Mouse (Mus musculus): ENCODE results near the gene Zc3h18.

GRCm38 (mm10) chr8:122331134-122331523, 45.3 kb upstream of the Zc3h18 start:
- TF ChIP-seq CTCF (IDR thresholded peaks at IDR 0.05; ENCODE audit: borderline replicate concordance, control insufficient read depth, extremely low read depth, insufficient read depth, low read length, poor library complexity) (no peak), POLR2A (IDR thresholded peaks at IDR 0.05; ENCODE audit: control insufficient read depth, extremely low read depth, insufficient read depth, low read length, poor library complexity) (no peak)

Data from thymus, adult 2 months (tissue).